Mouse (Mus musculus): Measurements from ENCODE around the gene Olfr206.
"Not testable (repeated sequence)": the region's sequence is repeated elsewhere in the genome, so short reads cannot be mapped to it uniquely, and the experiment has no call there.

The Olfr206 gene

GRCm38 (mm10) chr16:59349146-59349545 lies at the start of gene Olfr206:
TSS of gene Olfr206 (minus strand) at chr16:59349246.
- no peak for DNase-seq (ENCODE audit: low spot score)

- DNase-seq (ENCODE audit: low spot score): no peak
Measured at GRCm38 (mm10) chr16:59393300-59393699, 44.3 kb upstream of the Olfr206 start.

- DNase-seq (ENCODE audit: low spot score): no peak
Measured at GRCm38 (mm10) chr16:59363893-59364292, 14.8 kb upstream of the Olfr206 start, which contains the start of gene Olfr209. TSS of gene Olfr209 (minus strand) at chr16:59363993.

- no peak for DNase-seq (ENCODE audit: low spot score)
Measured at GRCm38 (mm10) chr16:59331038-59331437, 18.0 kb downstream of the Olfr206 start, which contains the start of gene Olfr205. TSS of gene Olfr205 (minus strand) at chr16:59331138.

- DNase-seq (ENCODE audit: low spot score): not testable (repeated sequence)
Measured at GRCm38 (mm10) chr16:59323262-59323661, 25.8 kb downstream of the Olfr206 start.

- DNase-seq (ENCODE audit: low spot score): no peak
Measured at GRCm38 (mm10) chr16:59318148-59318547, 30.9 kb downstream of the Olfr206 start, which contains the start of gene Olfr204. TSS of gene Olfr204 (minus strand) at chr16:59318248.

- no peak for DNase-seq (ENCODE audit: low spot score)
Measured at GRCm38 (mm10) chr16:59298581-59298980, 50.5 kb downstream of the Olfr206 start, which contains the start of gene Olfr203. TSS of gene Olfr203 (plus strand) at chr16:59298881.
